Mouse (Mus musculus) right cerebral cortex, postnatal 36 days (tissue): ENCODE results near the gene Enpp7.
A peak's percentile ranks its signal among the peaks of the same experiment; 100 is the strongest.

ENCODE experiments used
- DNase-seq, 2 experiments: peaks; one replicate each; pipeline ENCODE4 v3.0.0; 2022; ENCODE audit warnings: low spot score in 2 of 2, mixed read lengths in 1 of 2

The Enpp7 gene

DNA sequence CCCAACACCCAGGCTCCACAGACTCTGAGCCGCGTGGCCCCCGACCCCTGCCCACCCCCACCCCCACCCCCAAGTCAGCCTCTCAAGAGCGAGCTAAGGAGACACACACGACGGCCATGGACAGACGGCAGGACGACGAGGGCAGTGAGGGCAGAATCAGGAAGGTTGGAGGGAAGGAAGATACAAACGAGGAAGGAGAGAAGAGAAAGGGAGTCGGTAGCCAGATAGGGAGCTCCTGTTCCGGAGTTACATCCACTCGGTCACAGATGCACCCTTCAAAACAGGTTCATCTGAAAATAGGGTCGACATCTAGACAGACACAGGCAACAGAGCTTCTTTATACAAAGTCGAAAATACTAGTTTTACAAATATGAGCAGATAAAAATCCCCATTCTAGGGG is 48.5 kb downstream of the Enpp7 start:
- DNase-seq = no peak

DNA sequence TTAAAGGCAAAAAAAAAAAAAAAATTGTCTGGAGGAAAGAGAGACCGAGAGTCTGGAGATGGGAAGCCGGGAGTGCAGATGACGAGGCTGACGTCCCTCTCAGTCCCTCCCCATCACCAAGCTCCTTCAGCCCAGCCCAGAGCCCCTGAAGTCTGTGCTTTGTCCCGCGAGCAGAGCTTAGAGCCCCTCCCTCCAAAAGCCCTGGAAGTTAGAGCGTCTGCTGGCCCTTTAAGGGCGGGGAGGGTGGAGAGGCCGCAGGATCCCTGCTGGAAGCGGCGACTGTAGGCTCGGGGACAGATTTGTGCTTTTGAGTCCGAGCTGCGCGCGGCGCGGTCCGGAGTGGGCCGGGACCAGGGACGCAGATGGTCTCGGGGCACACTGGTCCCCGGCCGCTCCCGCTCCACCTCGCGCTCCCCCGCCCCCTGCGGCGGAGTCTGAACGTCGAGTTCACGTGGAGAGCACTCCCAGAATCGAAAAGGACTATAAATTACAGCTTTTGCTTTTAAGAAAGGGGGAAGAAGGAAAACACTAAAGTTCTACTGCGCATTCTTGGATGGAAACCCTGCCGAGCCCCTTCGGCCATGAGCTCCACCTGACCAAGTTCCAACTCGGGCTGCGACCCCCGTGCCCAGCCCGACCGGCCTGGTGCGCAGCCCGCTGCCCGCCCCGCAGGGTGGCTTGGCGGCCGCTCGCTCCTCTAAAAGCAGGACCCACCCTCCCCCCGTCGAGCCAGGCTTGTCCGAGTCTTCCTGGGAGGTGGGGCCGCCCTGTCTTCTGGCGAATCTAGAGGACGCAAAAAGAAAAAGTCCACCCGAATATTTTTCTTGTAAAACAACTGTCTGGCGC is 49.2 kb downstream of the Enpp7 start:
- DNase-seq = no peak

DNA sequence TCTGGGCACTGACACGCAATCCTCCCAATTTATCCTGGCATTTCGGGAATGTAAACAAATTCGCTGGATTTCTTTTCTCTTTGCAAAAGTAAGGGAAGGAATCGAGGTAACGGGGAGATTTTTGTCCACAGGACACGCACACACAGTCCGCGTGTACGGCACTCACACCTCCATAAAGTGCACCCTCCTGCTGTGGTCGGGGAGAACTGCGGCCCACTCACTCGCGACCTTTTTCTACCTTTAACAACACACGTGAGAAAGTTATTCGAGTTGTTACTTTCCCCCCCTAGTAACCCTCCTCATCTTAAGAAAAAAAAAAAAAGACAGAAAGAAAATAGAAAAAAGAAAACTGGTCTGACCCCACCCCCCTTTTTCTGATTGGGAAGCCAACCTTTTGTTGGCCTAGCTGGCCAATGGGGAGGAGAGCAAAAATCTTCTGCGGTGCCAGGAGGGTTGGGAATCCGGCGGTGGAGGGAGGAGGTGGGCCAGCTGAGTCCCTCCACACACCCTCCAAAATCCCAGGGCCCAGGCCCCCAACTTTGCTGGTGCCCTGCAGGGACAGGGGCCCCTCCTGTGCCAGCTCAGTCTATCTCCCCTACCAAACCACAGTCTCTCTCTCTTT is 49.9 kb downstream of the Enpp7 start:
- no peak for DNase-seq

DNA sequence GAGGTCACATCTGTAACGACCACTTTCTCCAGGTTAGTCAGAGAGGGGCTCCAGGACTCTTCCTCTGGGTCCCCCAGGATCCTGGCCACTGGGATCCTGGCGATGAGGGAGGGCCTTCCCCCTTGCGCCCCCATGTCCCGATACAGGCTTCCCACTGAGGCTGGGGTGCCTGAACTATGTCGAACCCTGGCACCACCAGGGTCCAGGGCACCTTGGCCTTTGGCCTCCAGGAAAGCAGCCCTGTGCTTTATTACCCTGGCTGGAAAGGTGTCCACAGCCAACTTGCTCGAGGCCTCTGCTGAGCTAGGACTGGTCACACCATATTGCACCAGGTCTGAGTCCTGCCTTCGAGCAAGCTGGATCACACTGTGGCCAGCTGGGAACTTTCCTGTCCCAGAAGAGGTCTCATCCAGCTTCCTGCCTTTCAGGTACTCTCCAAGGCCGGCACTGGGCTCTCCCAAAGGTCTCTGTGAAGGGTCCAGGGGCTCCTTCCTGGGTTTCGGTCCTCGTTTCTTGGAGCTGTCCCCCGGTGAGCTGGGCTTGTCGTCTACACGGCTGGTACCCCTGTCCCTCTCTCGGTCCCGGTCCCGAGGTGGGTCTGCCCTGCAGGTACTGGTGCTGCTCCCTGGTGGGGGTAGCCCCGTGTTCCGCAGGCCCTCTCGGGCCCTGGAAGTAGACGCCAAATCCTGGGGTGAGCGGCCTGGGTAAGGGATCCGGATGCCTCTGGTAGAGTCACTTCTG is 50.9 kb downstream of the Enpp7 start:
- no peak for DNase-seq

DNA sequence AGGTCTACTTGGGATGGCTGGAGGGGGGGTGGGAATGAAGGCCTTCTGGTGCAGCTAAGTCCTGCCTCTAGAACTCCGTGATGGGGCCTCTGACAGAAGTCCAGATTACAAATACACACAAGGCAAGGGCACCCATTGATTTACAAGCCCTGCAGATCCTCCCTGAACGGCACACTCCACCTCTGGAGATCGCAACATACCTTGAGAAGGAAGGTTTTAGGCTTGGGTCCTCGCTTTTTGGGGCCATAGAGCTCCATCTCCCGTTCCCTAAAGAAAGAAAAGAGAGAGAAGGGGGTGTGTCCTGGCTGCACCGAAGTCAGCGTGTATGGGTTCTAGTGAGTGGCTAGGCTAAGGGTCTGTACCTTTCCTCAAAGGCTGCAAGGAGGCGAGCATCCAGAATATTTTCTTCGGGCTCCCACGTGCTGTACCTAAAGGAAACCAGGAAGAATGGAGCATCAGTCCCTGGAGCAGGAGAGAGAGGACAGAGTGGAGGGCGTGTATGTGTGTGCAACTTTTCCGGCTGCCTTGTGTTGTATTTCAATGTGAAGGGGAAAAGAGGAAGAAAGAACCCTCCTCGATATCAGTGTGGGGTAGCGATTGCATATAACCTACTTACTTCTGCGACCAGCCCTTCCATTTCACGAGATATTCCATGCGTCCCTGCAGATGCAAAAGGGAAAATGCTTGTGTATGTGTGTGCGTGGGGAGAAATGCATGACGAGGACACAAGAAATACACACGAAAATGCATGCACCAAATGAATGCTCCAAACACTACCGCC is 51.9 kb downstream of the Enpp7 start:
- no peak for DNase-seq

DNA sequence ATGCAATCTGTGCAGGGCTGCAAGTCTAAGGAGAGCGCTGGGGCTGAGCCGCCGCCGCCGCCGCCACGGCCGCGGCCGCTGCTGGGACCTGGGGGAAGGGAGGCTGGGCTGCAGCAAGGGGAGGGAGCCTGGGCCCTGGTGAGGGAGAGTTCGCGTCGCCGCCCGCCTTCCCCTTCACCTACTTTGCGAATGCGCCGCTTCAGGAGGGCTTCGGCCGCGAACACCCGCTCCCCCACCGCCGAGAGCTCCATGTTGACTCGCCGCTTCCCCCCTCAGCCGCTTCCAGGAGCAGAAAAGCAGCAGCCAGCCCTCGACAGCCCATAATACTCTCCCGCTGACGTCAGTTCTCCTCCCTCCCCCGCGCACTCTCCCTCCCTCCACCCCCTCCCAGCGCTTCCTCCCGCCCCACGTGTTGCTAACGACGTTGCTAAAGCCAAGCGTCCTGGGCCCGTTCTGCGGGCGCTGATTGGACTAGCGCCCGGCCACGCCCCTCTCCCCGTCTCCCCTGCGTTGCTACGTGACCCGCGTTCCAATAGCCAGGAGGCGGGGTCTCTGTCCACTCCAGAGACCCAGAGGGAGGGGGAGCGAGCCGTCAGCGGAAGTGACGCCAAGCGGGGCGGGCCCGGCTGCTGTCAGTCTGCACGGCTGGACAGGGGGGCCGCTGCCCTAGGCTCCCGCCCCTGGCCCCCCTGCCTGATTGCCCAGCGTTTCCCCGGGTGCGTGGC is 52.8 kb downstream of the Enpp7 start, which contains the start of gene Cbx8:
TSS of gene Cbx8 (minus strand) at position 370 of the 725 bp plus-strand sequence.
- peak; percentile 99 to 100 for DNase-seq

DNA sequence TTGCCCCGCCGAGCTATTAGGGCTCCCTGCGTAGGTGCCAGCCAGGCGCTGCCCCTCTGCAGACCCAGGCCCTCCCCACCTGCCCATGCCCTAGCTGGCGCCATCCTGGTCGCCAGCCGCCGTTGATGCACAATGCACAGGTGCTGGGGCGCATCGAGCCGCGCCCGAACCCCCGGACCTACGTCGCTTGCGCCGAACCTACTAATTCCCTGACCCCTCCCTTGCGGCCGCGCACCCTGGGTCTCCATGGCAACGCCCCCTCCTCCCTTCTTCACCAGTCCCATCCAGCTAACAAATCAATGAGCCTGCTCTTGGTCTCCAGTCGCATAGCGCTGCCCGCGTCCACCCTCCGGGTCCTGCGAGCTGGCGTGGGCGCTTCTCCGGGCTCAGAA is 53.3 kb downstream of the Enpp7 start:
- DNase-seq = peak in 1 of 2 experiments; percentile 53

DNA sequence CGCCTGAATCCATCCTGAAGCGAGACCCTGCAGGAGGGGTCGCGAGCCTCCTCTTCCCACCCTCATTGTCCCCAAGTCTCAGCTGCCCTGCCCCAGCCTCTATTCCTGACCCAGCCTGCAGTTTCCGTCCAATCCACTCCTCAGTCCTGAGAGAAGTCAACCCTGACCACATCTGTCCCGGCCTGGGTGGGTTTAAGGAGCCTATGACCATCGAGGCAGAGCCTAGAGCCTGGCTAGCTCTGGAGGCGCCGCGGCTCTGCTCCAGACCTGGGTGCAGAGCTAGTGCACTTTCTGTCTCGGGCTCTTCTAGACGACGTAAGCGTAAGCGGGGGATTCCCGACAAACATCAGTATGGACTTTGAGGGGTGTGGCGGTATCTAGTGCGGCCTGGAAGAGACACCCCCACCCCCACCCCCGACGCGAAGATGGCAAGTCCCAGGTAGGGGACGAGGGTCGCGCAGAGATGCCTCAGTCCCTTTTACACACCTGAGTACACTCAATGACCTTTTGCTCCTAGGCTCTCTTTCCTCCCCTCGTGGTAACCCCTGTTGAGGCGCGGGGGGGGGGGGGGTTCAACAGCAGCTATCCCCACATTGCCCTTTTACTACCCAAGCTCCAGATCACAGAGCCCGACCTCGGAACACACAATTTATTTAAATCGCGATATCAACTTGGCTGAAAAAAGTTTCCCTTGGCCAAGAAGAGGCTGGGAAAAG is 53.9 kb downstream of the Enpp7 start:
- no peak for DNase-seq
